8 mouse cellular contexts compared by ENCODE assay signal in the genomic region with DNA sequence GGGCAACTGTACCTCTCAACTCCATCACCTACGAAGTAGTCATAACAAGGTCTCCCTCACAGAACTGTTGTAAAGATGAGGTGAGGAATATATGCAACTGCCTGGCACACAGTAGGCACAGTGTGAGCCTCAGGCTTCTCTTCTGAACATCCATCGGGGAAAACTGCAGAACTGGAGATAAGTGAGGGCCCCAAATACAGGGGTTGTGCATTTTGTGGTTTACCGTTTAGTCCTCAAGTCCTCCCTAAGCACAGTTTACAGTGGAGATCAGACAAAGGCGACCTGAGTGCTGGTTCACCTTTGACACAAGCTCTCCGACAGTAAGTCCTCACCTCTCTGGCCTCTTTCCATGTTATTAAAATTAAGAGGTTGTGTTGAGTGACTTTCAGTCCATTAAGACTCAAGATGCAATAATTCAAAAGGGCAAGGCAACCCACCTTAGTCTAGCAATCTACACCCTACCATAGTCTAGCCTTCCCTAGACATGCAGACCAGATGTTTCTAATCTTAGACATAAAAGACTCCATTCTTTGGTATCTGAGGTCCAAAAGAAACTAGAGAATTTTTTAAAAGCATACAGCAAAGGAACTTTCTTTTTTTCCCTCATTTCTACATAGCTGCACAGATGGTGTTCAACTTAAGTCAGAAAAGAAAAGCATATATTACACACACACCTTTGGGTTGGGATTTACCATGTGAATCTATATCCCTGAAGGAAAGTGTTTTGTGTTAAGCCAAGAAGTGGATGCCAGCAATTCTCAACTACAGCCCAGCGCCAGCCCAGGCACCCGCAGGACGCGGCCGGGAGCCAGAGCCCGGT. TPM values are rescaled to one million over a fixed set of nuclear protein-coding genes. Genes with fewer than 3 reads are reported as not detected.
DNase-seq lines count a peak whose midpoint lies in the region; ATAC-seq and TF ChIP-seq lines count a peak whose summit lies in the region.

No protein-coding gene starts in this region.

- 0 out of 2 replicates have a peak overlapping the region, but pooled peaks have one; percentile 9 for H3K9ac ChIP-seq in lung, postnatal 0 days (replicated peaks; ENCODE audit: low read depth)
- H3K9ac ChIP-seq in limb, embryonic 15.5 days = no peak overlapping the region
- H3K9ac ChIP-seq in stomach, postnatal 0 days (ENCODE audit: low read length) = no peak overlapping the region

- TF ChIP-seq EP300 in lung, postnatal 0 days (IDR thresholded peaks at IDR 0.05) = no peak
- TF ChIP-seq EP300 in stomach, postnatal 0 days (optimal IDR thresholded peaks at IDR 0.05) = no peak

- H3K4me1 ChIP-seq in lung, postnatal 0 days (ENCODE audit: insufficient read depth, low read depth, low read length) = peaks cover 9% of the 10 kb centered on the region; the same call in 1 of the 2 replicates
- H3K4me1 ChIP-seq in limb, embryonic 15.5 days = peaks cover 52% of the 10 kb centered on the region
- H3K4me1 ChIP-seq in stomach, postnatal 0 days (replicated peaks; ENCODE audit: control insufficient read depth, insufficient read depth) = peaks cover 7% of the 10 kb centered on the region

- DNase-seq in cerebellum, postnatal 25 days = peak; percentile 20 to 52
- no peak for DNase-seq in cerebellum, postnatal 36 days
- DNase-seq in lung, postnatal 0 days (ENCODE audit: low spot score) = no peak
- DNase-seq in lung, postnatal 25 days (ENCODE audit: low spot score) = no peak
- no peak for DNase-seq in stomach, postnatal 0 days (ENCODE audit: low spot score)
- DNase-seq in frontal cortex, postnatal 10 days (ENCODE audit: low spot score in 2 of 2) = no peak
- no peak for DNase-seq in layer of hippocampus, adult 18-20 months (ENCODE audit: low spot score in 2 of 2)

- no peaks in the 10 kb centered on the region for H3K27me3 ChIP-seq in lung, postnatal 0 days (replicated peaks; ENCODE audit: insufficient read depth, low read length)
- H3K27me3 ChIP-seq in limb, embryonic 15.5 days = no peaks in the 10 kb centered on the region
- H3K27me3 ChIP-seq in stomach, postnatal 0 days (ENCODE audit: control insufficient read depth, insufficient read depth, low read length) = no peaks in the 10 kb centered on the region

- H3K36me3 ChIP-seq in lung, postnatal 0 days (ENCODE audit: insufficient read depth, low read length) = no peaks in the 10 kb centered on the region
- H3K36me3 ChIP-seq in limb, embryonic 15.5 days = no peaks in the 10 kb centered on the region
- no peaks in the 10 kb centered on the region for H3K36me3 ChIP-seq in stomach, postnatal 0 days (ENCODE audit: control insufficient read depth, insufficient read depth, low read length)

- 33% methylated on average over 11 of the region's 11 CpGs for WGBS in lung, postnatal 0 days
- WGBS in limb, embryonic 15.5 days = 31% methylated on average over 11 of the region's 11 CpGs
- WGBS in stomach, postnatal 0 days = 49% methylated on average over 11 of the region's 11 CpGs

- no peak overlapping the region for H3K27ac ChIP-seq in lung, postnatal 0 days (ENCODE audit: low read length)
- H3K27ac ChIP-seq in limb, embryonic 15.5 days = peak overlapping the region; percentile 89
- H3K27ac ChIP-seq in stomach, postnatal 0 days (replicated peaks) = no peak overlapping the region

- ATAC-seq in lung, postnatal 0 days = no peak
- peak; percentile 32; the same call in 1 of the 2 replicates for ATAC-seq in limb, embryonic 15.5 days (ENCODE audit: insufficient number of reproducible peaks, low FRiP score, low TSS enrichment, low read depth)
- ATAC-seq in stomach, postnatal 0 days (ENCODE audit: low FRiP score, low TSS enrichment) = no peak

- H3K9me3 ChIP-seq in lung, postnatal 0 days (ENCODE audit: low read length) = no peaks in the 10 kb centered on the region
- no peaks in the 10 kb centered on the region for H3K9me3 ChIP-seq in limb, embryonic 15.5 days
- H3K9me3 ChIP-seq in stomach, postnatal 0 days (ENCODE audit: control insufficient read depth, low read length) = no peaks in the 10 kb centered on the region

- H3K4me3 ChIP-seq in lung, postnatal 0 days (ENCODE audit: low read depth, low read length) = no peak overlapping the region
- H3K4me3 ChIP-seq in limb, embryonic 15.5 days = no peak overlapping the region
- H3K4me3 ChIP-seq in stomach, postnatal 0 days (ENCODE audit: low read depth, low read length) = no peak overlapping the region

- TF ChIP-seq CTCF in lung, postnatal 0 days (IDR thresholded peaks at IDR 0.05) = no peak
- no peak for TF ChIP-seq CTCF in stomach, postnatal 0 days (IDR thresholded peaks at IDR 0.05; ENCODE audit: low read depth)

- peak overlapping the region; percentile 44 for H3K4me2 ChIP-seq in lung, postnatal 0 days (replicated peaks; ENCODE audit: low read depth, low read length)
- peak overlapping the region; percentile 38 for H3K4me2 ChIP-seq in limb, embryonic 15.5 days
- peak overlapping the region; percentile 35 for H3K4me2 ChIP-seq in stomach, postnatal 0 days (replicated peaks; ENCODE audit: low read depth)

RNA-seq across cellular contexts. Expression of a gene that starts 40.7 kb away (rescaled TPM):
- 87.9 and 88.7 TPM in 2 replicates for polyA plus RNA-seq in lung, postnatal 0 days (2015; fragmentation: Nextera tagmentation; extraction: Ambion mirVana)
- polyA plus RNA-seq in limb, embryonic 15.5 days (2015; fragmentation: Nextera tagmentation; extraction: Ambion mirVana) = 180 and 181 TPM in 2 replicates
- polyA plus RNA-seq in stomach, postnatal 0 days (2015; fragmentation: Nextera tagmentation; extraction: Ambion mirVana) = 88.6 and 90.6 TPM in 2 replicates
- total RNA-seq in layer of hippocampus, adult 18-20 months (2021) = 10 to 100 TPM; 77.2 to 80.5 TPM

RNA-seq across cellular contexts. Expression of a gene that starts 53.1 kb away (rescaled TPM):
- 7.1 and 8.5 TPM in 2 replicates for polyA plus RNA-seq in lung, postnatal 0 days (2015; fragmentation: Nextera tagmentation; extraction: Ambion mirVana)
- 33.6 and 48.9 TPM in 2 replicates for polyA plus RNA-seq in limb, embryonic 15.5 days (2015; fragmentation: Nextera tagmentation; extraction: Ambion mirVana)
- polyA plus RNA-seq in stomach, postnatal 0 days (2015; fragmentation: Nextera tagmentation; extraction: Ambion mirVana) = 9.3 and 9.9 TPM in 2 replicates
- total RNA-seq in layer of hippocampus, adult 18-20 months (2021) = 100 to 1,000 TPM; 228 to 229 TPM

Comparison
In these comparisons a context has a peak if more than half of its experiments do, and no peak if none do; other contexts are left out.
1. DNase-seq: peak in cerebellum, postnatal 25 days (2 of 2); none in cerebellum, postnatal 36 days (0 of 2), lung, postnatal 0 days (single experiment), lung, postnatal 25 days (single experiment), stomach, postnatal 0 days (single experiment), frontal cortex, postnatal 10 days (0 of 2) and layer of hippocampus, adult 18-20 months (0 of 2).
2. Peak in every context shown above with its lines, with median percentiles within 50 percentile points of each other: H3K4me2 ChIP-seq.